Mouse (Mus musculus): Measurements from ENCODE around the gene Mmgt1.

Gene Mmgt1

GRCm38 (mm10) chrX:56597887-56598640, at the start of gene Mmgt1:
Gene Mmgt1, minus strand, starts transcription at chrX:56598069.
- DNase-seq (ENCODE audit: low read depth, low spot score): peak; percentile 96

GRCm38 (mm10) chrX:56640066-56640465, 42.2 kb upstream of the Mmgt1 start:
- no peak for DNase-seq (ENCODE audit: low read depth, low spot score)

- no peak for DNase-seq (ENCODE audit: low read depth, low spot score)
Measured at GRCm38 (mm10) chrX:56636185-56636584, 38.3 kb upstream of the Mmgt1 start.

GRCm38 (mm10) chrX:56615236-56615635, 17.4 kb upstream of the Mmgt1 start:
- no peak for DNase-seq (ENCODE audit: low read depth, low spot score)

GRCm38 (mm10) chrX:56610318-56610694, 12.4 kb upstream of the Mmgt1 start:
- DNase-seq (ENCODE audit: low read depth, low spot score): no peak

GRCm38 (mm10) chrX:56609623-56610317, 11.9 kb upstream of the Mmgt1 start, which contains the start of gene Slc9a6:
Gene Slc9a6, plus strand, starts transcription at chrX:56609757.
- peak; percentile 74 for DNase-seq (ENCODE audit: low read depth, low spot score)

GRCm38 (mm10) chrX:56609285-56609622, 11.4 kb upstream of the Mmgt1 start:
- no peak for DNase-seq (ENCODE audit: low read depth, low spot score)

GRCm38 (mm10) chrX:56607032-56607710, 9.3 kb upstream of the Mmgt1 start:
- no peak for DNase-seq (ENCODE audit: low read depth, low spot score)

GRCm38 (mm10) chrX:56606536-56606935, 8.7 kb upstream of the Mmgt1 start:
- no peak for DNase-seq (ENCODE audit: low read depth, low spot score)

GRCm38 (mm10) chrX:56597219-56597886, 516 bp downstream of the Mmgt1 start:
- DNase-seq (ENCODE audit: low read depth, low spot score): peak; percentile 3

- DNase-seq (ENCODE audit: low read depth, low spot score): no peak
Measured at GRCm38 (mm10) chrX:56578200-56578599, 19.7 kb downstream of the Mmgt1 start.

GRCm38 (mm10) chrX:56572465-56572864, 25.4 kb downstream of the Mmgt1 start:
- DNase-seq (ENCODE audit: low read depth, low spot score): peak; percentile 0

- DNase-seq (ENCODE audit: low read depth, low spot score): no peak
Measured at GRCm38 (mm10) chrX:56553584-56553983, 44.3 kb downstream of the Mmgt1 start.

- no peak for DNase-seq (ENCODE audit: low read depth, low spot score)
Measured at GRCm38 (mm10) chrX:56549506-56549905, 48.4 kb downstream of the Mmgt1 start, which contains the start of gene Gm648. Gene Gm648, minus strand, starts transcription at chrX:56549606.

- DNase-seq (ENCODE audit: low read depth, low spot score): no peak
Measured at GRCm38 (mm10) chrX:56537162-56537561, 60.7 kb downstream of the Mmgt1 start.
